Mouse (Mus musculus): ENCODE data around the gene Casr.

Casr gene

DNA sequence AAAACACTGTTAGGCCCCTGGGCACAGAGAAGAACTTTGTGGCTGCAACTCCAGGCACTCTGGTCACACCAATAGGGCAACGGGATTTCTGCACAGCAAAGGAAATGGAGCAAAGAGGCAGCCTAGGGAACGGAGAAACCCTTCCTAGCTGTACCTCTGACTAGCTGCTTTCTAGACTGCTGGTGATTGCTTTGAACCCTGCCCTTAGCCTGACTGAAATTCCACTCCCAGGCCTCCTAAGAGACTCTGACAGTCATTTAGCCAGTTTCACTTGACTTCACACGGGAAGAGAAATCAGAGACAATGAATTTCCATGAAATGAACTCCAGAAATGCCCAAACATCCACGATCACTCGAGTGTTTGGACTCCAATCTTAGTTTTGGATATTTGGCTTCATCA, 38.8 kb downstream of the Casr start:
- DNase-seq (ENCODE audit: low spot score in 2 of 2): no peak

DNA sequence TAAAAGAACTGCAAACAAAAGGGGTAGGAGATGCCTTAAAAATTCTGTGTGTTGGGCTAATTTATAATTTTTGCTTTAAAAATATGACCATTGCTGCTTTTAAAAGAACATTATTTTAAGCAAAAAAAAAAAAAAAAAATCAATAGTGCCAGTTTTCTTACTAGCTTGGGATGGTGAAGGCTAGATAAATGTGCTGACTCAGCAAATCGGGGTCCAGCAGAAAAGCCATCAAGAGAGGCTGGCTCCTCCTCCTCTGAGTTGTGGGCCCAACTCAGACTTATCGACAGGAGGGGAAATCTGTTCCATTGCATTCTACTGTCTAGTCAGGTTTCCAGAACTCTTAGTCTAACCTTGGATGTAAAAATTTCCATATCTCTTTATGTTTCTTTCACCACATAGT, 45.6 kb downstream of the Casr start:
- DNase-seq (ENCODE audit: low spot score in 2 of 2): no peak

DNA sequence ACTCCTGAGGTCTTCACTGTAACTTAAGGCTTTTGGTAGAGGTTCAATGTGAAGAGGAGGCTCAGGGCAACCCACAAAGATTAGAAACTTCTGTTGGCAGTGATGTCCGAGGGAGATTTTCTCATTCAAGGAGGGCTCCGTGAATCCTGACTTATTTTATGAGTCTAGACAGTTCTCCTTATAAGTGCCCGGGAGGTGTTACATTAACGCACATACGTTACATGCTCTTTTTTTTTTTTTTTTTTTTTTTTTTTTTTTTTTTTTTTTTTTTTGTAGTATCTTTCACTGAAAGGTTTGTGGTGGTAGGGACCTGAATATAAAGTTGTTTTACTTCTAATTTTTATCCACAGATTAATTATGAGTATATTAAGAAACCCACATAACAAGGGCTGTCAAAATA, 54.6 kb downstream of the Casr start:
- no peak for DNase-seq (ENCODE audit: low spot score in 2 of 2)

DNA sequence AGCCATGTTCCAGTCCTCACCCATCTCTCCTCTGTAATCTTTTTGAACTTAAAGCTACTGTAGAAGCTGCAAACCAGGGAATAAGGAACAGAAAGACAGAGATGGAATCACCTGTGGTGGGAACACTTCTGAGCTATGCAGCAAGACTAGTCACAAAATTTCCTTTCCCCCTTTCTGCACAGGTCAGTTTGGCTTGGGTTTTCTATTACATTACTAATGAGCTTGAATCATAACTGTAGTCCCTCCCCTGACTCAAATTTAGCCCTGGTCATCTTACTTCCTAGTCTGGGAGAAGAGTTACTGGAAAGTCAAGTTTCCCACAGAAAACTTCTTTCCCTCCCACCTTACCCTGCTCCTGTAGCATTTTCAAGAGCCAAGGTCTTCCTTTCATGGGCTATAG, 55.1 kb downstream of the Casr start:
- DNase-seq (ENCODE audit: low spot score in 2 of 2): no peak

DNA sequence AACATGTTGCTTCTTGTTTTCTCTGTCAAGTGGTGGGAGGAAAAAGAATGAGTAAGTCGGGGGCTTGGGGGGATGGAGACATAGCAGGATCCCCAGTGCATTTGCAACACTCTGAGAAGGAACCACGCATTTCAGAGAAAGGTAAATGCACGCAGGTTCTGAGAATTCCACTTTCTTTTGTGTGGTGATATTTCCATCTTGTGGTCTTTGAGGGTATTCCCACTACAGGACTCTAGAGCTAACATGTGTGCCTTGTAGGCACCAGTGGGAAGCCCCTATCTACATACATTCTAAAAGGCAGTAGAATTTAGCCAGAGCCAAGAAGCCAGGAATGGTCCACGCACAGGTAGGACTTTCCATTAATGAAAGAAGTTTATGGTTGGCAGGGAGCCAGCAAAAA, 56.0 kb downstream of the Casr start:
- no peak for DNase-seq (ENCODE audit: low spot score in 2 of 2)

DNA sequence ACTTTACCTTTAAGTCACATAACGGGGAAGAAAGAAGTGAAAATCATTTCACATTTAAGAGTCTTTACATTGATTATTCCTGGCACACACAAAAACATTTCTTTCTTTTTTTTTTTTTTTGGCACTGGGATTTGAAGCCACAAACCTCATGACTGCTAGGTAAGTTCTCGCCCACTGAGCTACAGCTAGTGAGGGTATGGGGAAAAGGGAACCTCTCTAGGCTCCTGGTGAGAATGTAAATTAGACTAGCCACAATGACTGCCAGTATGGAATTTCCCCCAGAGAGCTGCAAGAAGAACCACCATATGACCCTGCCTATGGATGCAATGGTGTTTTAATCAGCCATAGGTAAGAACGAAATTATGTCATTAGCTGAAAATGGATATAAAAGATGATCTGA, 56.8 kb downstream of the Casr start:
- no peak for DNase-seq (ENCODE audit: low spot score in 2 of 2)

DNA sequence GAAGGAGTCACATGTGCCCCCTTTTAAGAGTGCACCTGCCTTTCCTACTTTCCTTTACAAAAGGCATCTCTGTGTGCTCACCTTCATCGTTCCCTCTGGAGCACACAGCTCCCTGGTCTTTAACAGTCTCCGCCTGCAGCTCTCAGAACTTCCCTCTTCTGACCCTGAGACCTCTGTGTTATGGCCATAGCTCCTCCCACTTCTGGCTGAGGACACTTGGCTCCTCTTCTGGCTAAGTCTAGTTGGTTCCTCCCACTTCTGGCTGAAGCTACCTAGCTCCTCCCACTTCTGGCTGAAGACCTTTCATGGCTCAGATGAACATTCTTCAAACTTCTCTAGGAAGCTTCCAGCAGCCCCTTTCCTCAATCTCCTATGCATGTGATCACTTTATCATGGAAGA, 59.7 kb downstream of the Casr start:
- no peak for DNase-seq (ENCODE audit: low spot score in 2 of 2)

DNA sequence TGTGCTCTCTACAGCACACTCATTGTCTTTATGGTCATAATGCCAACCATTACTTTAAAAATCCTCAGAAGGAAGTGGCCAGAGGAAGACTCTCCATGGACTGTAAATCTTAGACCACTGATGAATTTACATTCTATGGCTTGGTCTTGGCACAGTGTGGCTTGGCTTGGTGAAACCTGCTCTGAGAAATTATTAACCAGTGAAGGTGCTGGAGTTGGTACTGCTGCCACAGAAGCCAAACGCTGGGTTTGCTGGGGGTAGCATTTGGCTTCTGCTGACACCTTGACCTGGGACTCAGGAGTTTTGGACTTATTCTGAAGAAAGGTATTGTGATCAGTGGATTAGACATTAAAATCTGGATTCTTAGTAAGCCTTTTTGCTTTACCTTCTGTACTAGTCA, 69.5 kb downstream of the Casr start:
- DNase-seq (ENCODE audit: low spot score in 2 of 2): no peak

DNA sequence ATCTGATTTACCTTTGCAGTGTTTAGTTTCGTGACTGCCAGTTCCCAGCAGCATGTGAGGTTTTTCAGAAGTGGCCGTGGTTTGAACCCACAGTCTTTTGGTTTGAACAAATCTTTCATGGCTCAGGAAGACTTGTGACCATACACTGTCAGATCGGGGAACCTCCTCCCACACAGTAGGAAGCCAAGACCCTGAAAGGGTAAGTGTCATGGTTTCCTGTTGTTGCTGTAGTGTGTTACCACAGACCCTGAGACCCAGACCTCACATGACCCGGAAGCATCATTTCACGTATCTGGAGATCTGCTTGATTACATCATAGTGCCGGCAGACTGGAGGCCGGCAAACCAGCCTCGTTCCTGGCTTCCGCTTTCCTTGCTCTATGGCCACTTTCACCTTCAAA, 85.1 kb downstream of the Casr start:
- no peak for DNase-seq (ENCODE audit: low spot score in 2 of 2)

DNA sequence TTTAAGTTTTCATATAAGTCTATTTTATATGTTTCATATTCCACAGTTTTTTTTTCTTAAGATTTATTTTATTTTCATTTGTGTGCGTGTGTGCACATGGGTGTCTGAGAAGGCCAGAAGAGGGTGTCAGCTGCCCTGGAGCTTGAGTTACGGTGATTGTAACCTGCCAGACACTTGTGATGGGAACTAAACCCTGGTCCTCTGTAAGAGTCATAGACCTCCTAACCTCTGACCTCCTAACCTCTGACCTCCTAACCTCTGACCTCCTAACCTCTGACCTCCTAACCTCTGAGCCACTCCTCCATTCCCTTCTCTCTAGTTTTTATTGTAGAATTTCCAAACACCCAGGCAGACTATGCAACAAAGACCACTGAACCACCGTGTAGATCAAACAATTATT, 86.4 kb downstream of the Casr start:
- no peak for DNase-seq (ENCODE audit: low spot score in 2 of 2)

DNA sequence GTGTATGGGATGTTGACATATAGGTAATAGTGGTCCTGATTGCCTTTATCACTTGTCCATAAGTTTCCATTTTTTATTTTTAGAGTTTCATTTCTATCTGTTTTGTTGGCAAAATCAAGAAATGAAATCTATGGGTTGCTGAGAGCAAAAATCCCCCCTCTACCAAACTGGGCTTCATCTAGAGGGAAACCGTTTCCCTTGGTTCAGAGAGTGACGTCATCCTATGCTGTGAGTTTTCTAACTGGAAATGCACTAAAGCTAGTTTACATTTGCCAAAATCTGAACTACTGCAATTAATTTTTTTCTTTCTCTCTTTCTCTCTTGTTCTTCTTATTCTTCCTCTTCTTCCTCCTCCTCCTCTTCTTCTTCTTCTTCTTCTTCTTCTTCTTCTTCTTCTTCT, 87.1 kb downstream of the Casr start:
- DNase-seq (ENCODE audit: low spot score in 2 of 2): no peak

DNA sequence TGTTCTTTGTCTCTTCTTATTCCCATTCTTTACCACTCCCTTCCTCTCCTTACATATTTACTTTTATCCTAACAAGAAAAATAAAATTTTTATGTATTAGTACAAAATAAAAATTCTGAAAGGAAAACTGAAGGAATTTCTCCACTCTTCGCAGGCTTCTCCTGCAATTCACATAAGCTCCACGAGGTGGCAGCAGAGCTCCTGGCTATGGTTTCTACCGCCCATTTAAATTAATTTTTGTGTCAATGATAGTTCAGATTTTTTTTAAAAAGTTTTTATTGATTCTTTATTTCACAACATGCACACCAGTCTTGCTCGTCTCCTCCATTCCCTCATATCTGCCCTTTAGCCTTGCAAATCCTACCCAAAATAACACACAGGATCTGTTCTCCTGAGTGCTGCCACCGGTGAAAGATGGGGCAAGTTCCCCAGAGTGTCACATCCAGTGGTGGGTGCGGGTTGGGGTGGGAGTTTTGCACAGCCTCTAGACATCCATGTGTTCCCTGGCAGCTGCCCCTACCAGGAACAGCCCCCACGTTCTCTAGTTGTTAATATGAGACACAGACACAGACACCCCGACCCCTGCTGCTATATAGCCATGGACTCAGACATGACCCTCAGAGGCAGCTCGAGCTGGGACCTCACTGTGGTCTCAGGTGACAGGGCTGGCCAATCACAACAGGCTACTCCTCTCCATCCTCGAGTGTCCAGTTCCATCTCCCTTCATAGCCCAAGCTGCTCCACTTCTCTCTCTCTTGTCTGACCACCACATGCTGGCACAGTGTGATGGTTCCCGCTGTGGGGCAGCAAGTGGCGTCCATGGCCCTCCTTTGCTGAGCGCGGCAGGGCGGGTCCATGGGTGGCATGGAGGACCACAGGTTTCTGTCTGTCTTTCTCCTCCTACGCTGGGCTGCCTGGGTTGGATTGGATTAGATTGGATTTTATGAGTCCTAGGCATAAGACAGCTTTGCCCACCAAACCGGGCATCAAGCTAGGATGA, 88.4 kb downstream of the Casr start:
- DNase-seq (ENCODE audit: low spot score in 2 of 2): peak; percentile 53 to 64

DNA sequence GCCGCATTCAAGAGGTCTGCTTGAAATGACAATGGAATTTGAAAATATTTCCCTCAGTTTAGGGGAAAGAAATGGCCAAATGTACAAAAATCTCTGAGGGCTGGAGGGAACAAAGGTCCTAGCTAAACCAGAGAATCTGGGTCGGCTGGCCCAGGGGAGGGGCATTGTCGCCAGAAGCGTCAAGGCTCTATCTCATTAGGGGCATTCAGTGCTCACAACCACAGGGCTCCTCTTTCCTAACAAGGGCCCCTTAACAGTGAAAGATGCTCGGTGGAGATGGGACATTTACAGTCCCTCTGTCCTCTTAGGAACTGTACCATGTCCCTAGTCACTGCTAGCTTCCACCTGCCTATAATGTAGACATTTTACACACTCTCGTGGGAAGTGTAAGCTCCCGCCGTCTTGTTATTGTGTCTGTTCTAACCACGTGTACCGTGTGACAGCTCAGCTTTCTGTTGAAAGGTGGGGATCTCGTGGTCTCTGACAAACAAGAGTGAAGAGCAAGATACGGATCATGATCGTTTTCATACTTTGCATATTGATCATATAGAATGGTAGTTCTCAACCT, 90.8 kb downstream of the Casr start:
- no peak for DNase-seq (ENCODE audit: low spot score in 2 of 2)

DNA sequence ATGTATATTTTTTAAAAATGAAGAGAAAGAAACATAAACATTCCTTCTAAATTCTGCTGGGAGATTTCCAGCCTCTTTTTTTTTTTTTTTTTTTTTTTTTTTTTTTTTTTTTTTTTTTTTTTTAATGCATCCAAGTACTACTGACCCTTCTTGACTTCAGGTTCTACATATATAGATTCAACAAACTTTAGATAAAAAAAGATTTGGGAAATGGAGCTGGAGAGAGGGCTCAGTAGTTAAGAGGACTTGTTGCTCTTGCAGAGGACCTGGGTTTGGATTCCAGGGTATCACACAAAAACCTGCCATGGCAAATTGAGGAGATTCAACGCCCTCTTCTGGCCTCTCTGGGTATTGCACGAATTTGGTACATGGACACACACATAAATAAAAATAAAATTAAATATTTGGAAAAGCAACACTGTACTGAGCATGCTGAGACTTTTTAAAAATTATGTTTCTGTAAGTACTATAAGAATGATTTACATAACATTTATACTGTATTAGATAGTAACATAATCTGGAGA, 91.9 kb downstream of the Casr start:
- no peak for DNase-seq (ENCODE audit: low spot score in 2 of 2)

DNA sequence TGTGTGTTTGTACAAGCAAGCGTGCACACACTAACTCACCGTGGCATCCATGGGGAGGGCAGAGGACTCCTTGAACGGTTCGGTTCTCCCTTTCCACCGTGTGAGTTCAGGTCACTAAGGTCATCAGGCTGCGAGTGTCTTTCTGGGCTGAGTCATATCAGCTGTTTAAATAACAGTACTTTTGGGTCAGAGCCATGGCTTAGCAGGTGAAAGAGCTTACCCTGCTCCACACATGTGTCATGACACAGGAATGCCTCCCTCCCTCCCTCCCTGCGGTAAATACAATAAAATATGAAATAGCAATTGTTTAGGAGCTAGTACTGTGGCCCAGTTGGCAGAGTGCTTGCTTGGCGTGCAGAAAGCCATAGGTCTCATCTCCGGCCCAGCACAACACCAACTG, 92.6 kb downstream of the Casr start:
- no peak for DNase-seq (ENCODE audit: low spot score in 2 of 2)

DNA sequence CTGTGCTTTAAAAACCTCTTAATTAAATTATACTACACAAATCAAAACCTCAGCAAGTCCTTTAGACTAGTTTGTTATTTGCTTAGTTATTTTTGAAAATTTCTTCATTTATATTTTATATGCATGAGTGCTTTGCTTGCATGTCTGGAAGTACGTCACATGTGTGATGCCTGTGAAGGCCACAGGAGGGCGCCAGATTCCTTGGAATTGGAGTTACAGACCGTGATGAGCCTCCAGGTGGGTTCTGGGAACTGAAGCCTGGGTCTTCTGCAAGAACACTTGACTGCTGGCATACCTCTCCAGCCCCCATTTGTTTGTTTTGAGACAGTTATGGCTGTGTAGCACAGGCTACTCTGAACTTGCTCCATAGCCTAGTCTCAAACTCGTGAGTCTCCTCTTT, 93.1 kb downstream of the Casr start:
- no peak for DNase-seq (ENCODE audit: low spot score in 2 of 2)

DNA sequence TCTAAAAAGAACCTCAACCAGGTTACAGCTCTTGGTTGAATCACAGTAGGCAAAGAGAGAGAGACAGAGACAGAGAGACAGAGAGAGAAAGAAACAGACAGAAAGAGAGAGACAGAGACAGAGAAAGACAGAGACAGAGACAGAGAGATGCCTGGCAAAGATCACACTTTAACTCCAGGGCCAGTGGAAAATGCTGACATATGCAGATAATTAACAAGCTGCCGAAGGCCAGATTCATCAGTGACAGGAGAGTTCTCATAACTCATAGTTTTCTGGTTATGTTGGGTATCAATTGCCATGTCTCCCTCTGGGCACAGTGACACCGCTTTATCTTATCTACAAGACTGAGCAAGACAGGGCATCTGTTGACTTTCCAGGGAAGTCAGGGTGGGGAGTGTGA, 94.0 kb downstream of the Casr start:
- no peak for DNase-seq (ENCODE audit: low spot score in 2 of 2)

DNA sequence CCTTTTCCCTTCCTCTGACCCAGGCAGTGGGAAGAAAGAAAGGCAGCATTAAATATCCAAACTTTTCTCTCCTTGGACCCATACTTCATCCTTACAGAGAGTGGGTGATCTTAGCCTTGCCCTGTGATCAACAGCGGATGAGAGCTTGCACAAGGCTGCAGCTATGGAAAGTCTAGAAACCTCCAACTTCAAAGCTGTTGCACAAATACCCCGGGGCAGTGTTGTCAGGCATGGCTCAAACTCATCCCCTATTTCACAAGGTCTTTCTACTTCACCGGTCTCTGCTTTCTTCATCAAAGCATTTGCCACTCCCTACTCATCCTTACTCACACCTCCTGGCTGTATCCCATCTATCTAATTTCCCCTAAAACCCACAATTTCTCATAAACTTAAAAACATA, 96.5 kb downstream of the Casr start:
- DNase-seq (ENCODE audit: low spot score in 2 of 2): no peak

DNA sequence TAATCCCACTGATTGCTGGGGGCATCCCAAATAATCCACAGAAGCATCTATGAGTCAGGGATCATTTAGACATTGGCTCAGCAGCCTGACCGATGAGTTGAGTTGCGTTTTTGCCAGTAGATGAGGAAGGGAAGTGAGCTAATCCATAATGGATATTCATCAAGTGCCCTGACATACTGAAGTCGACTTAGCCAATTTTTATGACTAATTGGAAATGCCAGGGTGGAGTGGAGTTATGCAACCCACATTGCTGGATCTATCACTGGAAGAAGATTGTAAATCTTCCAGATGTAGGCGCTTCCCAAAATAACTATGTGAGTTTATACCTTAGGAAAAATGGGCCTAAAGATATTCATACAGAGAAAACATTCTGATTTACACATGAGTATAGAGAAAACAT, 97.9 kb downstream of the Casr start:
- peak; percentile 13 to 14 for DNase-seq (ENCODE audit: low spot score in 2 of 2)

DNA sequence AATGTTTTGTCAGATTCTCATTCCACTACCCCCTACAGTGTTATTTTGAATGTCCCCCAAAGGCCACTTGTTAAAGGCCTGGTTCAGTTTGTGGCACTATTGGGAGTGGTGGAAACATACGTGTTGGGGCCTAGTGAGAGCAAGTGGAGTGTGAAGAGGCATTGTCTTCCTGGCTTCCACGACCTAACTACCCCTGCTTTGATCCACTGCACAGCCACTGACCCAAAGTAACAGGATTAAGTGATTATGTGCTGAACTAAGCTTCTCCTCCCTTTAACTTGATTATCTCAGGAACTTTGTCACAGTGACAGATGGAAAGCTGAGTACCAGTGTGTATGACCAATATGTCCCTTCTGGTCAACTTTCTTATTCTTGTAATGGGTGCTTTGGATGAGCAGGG, 101.5 kb downstream of the Casr start:
- DNase-seq (ENCODE audit: low spot score in 2 of 2): no peak

DNA sequence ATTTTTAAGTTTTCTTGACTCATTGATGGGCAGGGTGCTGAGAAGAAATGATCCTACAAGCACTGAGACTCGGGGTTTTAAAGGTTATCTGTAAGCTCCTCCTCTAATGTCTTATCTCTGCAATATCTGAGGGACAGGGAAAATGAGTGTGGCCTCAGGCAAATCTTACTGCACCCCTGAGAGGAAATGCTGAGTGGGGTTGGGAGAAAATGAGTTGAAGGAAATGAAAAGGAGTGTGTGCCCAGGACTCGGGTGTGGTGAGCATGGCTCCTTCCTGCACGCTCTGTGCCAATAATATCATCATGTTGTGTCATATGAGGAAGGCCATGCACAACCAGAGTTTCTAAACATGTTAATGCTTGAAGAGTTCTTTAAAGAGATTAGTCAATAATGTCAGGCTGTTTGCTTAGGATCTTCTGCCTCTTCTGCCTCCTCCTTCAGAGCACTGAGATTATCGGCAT, 106.6 kb downstream of the Casr start, which contains the start of gene Stfa3:
Gene Stfa3 (minus strand): TSS at position 51 of the 461 bp plus-strand sequence.
- DNase-seq (ENCODE audit: low spot score in 2 of 2): no peak
